Mouse (Mus musculus): ENCODE results near the gene Zcchc4. TPM values are rescaled to one million over a fixed set of nuclear protein-coding genes. Genes with fewer than 3 reads are reported as not detected.

Zcchc4 gene
- polyA plus RNA-seq, 1 experiment from 2014 or later = 23.7 TPM

DNA sequence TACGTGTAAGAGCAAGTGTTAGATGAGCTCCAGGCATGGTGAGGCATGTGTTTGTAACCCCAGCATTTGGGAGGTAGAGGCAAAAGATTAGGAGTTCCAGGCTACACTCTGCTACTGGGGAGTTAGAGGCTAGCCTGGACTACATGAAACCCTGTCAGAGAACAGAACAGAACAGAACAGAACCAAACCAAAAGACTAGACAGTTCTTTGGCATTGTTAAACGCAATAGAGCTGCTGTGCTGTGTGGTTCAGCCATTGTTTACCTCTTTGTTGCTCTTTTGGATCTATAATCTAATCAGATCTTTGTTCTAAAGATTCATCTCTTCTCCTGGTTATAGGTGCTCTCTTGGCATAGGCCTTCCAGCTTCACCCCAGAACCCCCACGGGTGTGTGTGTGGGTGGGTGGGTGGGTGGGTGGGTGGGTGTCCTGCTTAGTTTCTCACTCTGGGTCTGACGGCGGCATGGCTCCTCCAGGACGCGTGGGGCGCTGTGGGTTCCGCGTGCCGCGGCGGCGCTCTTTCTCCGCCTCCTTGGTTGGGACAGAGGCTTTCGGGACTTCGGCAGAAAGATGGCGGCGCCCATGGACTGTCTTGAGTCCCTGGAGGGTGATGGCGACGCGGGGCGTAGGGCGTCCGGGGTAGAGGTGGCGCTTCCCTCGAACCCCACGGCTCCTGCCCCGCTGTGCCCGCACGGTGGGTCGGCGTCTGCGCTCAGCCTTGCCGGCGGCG is 7.5 kb downstream of the Zcchc4 start:
- ATAC-seq (ENCODE audit: insufficient number of reproducible peaks, low FRiP score, low TSS enrichment, low read depth) (peak; percentile 95), DNase-seq (ENCODE audit: low spot score) (peak; percentile 95)
- Histone ChIP-seq H3K27ac (replicated peaks; ENCODE audit: low read depth, low read length) (peak overlapping the region; percentile 70; the same call in 1 of the 2 replicates), H3K9me3 (ENCODE audit: control insufficient read depth, low read length) (no peaks in the 10 kb centered on the region), H3K4me2 (ENCODE audit: low read depth, severe bottlenecking) (peak overlapping the region; percentile 36), H3K27me3 (ENCODE audit: control insufficient read depth, insufficient read depth, low read length) (no peaks in the 10 kb centered on the region), H3K4me3 (ENCODE audit: low read depth, low read length) (peak overlapping the region; percentile 84), H3K9ac (ENCODE audit: low read length) (peak overlapping the region; percentile 88), H3K4me1 (ENCODE audit: control insufficient read depth, insufficient read depth, low read length) (no peaks in the 10 kb centered on the region), H3K36me3 (ENCODE audit: control insufficient read depth, insufficient read depth, low read length) (no peaks in the 10 kb centered on the region)
- 4% methylated on average over 37 of the region's 37 CpGs for whole genome bisulfite sequencing

DNA sequence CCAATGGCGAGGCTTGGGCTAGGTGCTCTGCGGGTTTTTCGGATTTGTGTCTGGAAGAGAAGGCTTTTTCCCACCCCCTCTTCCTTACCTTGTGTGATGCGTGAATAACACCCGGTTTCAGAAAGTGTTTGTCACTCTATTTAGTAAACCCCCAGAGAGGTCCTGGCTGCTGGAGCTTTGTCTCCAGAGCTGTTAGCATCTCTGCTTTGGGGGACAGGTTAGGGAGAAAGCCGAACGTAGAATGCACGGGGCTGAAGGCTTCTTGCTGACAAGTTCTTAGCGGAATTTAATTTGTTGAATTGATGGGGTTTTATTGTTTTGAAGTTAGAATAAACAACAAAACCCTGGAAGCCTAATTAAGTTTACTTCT is 8.0 kb downstream of the Zcchc4 start:
- peak overlapping the region; percentile 70; the same call in 1 of the 2 replicates for H3K27ac ChIP-seq (replicated peaks; ENCODE audit: low read depth, low read length)
- WGBS = 0% methylated on average over 9 of the region's 9 CpGs
- DNase-seq (ENCODE audit: low spot score) (no peak), ATAC-seq (ENCODE audit: insufficient number of reproducible peaks, low FRiP score, low TSS enrichment, low read depth) (peak; percentile 67)
- peak overlapping the region; percentile 84 for H3K4me3 ChIP-seq (ENCODE audit: low read depth, low read length)
- no peaks in the 10 kb centered on the region for H3K27me3 ChIP-seq (ENCODE audit: control insufficient read depth, insufficient read depth, low read length)
- H3K4me2 ChIP-seq (ENCODE audit: low read depth, severe bottlenecking) = peak overlapping the region; percentile 36
- no peaks in the 10 kb centered on the region for H3K4me1 ChIP-seq (ENCODE audit: control insufficient read depth, insufficient read depth, low read length)
- H3K9me3 ChIP-seq (ENCODE audit: control insufficient read depth, low read length) = no peaks in the 10 kb centered on the region
- no peaks in the 10 kb centered on the region for H3K36me3 ChIP-seq (ENCODE audit: control insufficient read depth, insufficient read depth, low read length)
- H3K9ac ChIP-seq (ENCODE audit: low read length) = peak overlapping the region; percentile 88

DNA sequence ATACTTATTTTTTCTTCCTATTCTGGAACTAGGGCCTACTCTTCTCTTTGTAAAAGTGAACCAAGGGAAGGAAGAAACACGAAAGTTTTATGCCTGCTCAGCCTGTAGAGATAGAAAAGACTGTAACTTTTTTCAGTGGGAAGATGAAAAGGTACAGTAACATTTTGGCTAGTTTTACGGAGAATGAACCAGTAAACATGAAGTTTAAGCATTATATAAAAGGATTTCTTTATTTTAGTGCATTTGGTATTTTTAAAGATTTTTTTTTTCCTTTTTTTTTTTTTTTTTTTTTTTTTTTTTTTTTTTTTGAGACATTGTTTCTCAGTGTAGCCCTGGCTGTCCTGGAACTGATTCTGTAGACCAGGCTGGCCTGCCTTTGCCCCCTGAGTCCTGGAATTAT is 8.7 kb downstream of the Zcchc4 start:
- Histone ChIP-seq H3K9ac (ENCODE audit: low read length) (no peak overlapping the region), H3K27me3 (ENCODE audit: control insufficient read depth, insufficient read depth, low read length) (no peaks in the 10 kb centered on the region), H3K9me3 (ENCODE audit: control insufficient read depth, low read length) (no peaks in the 10 kb centered on the region), H3K4me2 (ENCODE audit: low read depth, severe bottlenecking) (peak overlapping the region; percentile 36; the same call in 1 of the 2 replicates), H3K27ac (replicated peaks; ENCODE audit: low read depth, low read length) (no peak overlapping the region), H3K4me1 (ENCODE audit: control insufficient read depth, insufficient read depth, low read length) (no peaks in the 10 kb centered on the region), H3K36me3 (ENCODE audit: control insufficient read depth, insufficient read depth, low read length) (no peaks in the 10 kb centered on the region), H3K4me3 (ENCODE audit: low read depth, low read length) (peak overlapping the region; percentile 84; the same call in 1 of the 2 replicates)
- 83% methylated on average over 2 of the region's 2 CpGs for WGBS
- ATAC-seq (ENCODE audit: insufficient number of reproducible peaks, low FRiP score, low TSS enrichment, low read depth) = no peak
- no peak for DNase-seq (ENCODE audit: low spot score)

DNA sequence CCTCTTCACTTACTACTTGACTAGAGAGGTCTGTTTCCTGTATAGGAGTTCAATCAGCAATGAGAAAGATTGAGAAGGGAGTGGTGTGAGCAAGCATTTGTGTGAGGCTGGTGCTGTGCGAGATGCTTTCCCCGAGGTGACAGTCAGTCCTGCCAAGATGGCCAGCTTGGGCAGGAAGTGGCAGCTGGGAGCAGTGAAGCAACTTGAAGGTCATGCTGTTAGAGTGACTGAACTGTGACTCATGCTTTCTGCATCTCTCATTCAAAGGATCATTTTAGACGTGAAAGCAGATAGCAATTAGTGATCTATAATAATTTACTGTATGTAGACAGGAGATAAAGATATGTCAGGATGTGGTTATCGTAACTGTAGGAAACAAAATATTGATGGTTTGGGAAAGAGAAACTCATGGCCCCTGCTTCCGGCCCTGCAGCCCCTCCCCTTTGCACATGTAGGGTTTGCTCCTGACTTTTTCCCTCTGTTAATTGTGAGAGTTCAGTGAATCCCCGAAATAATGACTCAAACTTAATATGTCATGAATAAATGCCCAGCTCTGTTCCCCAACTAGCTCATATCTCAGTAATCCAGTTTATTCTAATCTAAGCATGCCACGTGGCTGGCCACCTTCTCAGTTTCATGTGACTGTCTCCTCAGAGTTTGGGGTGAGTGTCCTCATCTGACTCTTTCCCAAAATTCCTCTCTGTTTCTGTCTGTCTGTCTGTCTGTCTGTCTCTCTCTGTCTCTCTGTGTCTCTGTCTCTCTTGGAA is 11.5 kb downstream of the Zcchc4 start:
- 90% methylated on average over 7 of the region's 7 CpGs for WGBS
- Histone ChIP-seq H3K4me2 (ENCODE audit: low read depth, severe bottlenecking) (no peak overlapping the region), H3K9me3 (ENCODE audit: control insufficient read depth, low read length) (no peaks in the 10 kb centered on the region), H3K27ac (replicated peaks; ENCODE audit: low read depth, low read length) (no peak overlapping the region), H3K4me1 (ENCODE audit: control insufficient read depth, insufficient read depth, low read length) (no peaks in the 10 kb centered on the region), H3K9ac (ENCODE audit: low read length) (no peak overlapping the region), H3K36me3 (ENCODE audit: control insufficient read depth, insufficient read depth, low read length) (peaks cover 3% of the 10 kb centered on the region; the same call in 1 of the 2 replicates), H3K4me3 (ENCODE audit: low read depth, low read length) (no peak overlapping the region), H3K27me3 (ENCODE audit: control insufficient read depth, insufficient read depth, low read length) (no peaks in the 10 kb centered on the region)
- no peak for ATAC-seq (ENCODE audit: insufficient number of reproducible peaks, low FRiP score, low TSS enrichment, low read depth)
- no peak for DNase-seq (ENCODE audit: low spot score)

DNA sequence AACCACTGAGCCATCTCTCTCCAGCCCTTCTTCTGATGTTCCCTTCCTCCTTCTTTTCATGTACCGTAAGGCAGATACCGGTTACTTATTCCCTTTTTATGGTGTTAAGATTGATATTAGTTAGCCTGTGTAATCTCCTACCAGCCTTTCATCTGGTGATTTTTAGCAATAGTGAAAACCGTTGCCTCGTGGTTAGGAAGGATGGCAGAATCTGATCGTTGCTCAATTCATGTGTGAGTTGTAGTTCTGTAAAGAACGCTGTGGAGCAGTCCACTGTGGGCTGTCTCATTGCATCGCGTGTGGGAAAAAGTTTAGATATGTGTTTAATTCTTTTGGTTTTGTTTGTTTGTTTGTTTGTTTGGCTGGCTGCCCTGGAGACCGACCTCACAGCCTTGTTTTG is 18.0 kb downstream of the Zcchc4 start:
- no peak for ATAC-seq (ENCODE audit: insufficient number of reproducible peaks, low FRiP score, low TSS enrichment, low read depth)
- WGBS = 93% methylated on average over 9 of the region's 9 CpGs
- Histone ChIP-seq H3K27ac (replicated peaks; ENCODE audit: low read depth, low read length) (no peak overlapping the region), H3K27me3 (ENCODE audit: control insufficient read depth, insufficient read depth, low read length) (no peaks in the 10 kb centered on the region), H3K36me3 (ENCODE audit: control insufficient read depth, insufficient read depth, low read length) (peaks cover 7% of the 10 kb centered on the region; the same call in 1 of the 2 replicates), H3K9me3 (ENCODE audit: control insufficient read depth, low read length) (no peaks in the 10 kb centered on the region), H3K9ac (ENCODE audit: low read length) (no peak overlapping the region), H3K4me1 (ENCODE audit: control insufficient read depth, insufficient read depth, low read length) (no peaks in the 10 kb centered on the region), H3K4me3 (ENCODE audit: low read depth, low read length) (no peak overlapping the region), H3K4me2 (ENCODE audit: low read depth, severe bottlenecking) (no peak overlapping the region)
- DNase-seq (ENCODE audit: low spot score) = no peak

DNA sequence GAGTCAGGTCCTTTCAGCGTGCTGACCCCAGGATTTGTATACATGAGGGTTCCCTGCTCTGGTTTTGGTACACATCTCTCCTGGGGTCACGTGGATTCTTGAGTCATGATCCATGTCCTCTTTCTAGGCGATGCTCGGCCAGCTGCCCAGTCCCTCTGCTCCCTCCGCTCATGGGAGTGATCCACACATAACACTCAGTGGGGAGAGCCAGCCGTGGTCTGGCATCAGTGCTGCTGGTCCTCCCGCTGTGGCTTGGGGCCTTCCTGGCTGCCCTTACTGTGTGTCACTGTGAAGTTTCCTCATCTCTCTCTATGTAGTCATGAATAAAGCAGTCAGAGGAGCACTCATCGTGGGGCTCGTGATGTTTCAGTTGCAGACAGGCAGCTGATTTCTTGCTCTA is 18.9 kb downstream of the Zcchc4 start:
- no peak for ATAC-seq (ENCODE audit: insufficient number of reproducible peaks, low FRiP score, low TSS enrichment, low read depth)
- Histone ChIP-seq H3K36me3 (ENCODE audit: control insufficient read depth, insufficient read depth, low read length) (peaks cover 7% of the 10 kb centered on the region; the same call in 1 of the 2 replicates), H3K27me3 (ENCODE audit: control insufficient read depth, insufficient read depth, low read length) (no peaks in the 10 kb centered on the region), H3K4me3 (ENCODE audit: low read depth, low read length) (no peak overlapping the region), H3K4me2 (ENCODE audit: low read depth, severe bottlenecking) (no peak overlapping the region), H3K9ac (ENCODE audit: low read length) (no peak overlapping the region), H3K4me1 (ENCODE audit: control insufficient read depth, insufficient read depth, low read length) (no peaks in the 10 kb centered on the region), H3K9me3 (ENCODE audit: control insufficient read depth, low read length) (no peaks in the 10 kb centered on the region), H3K27ac (replicated peaks; ENCODE audit: low read depth, low read length) (no peak overlapping the region)
- no peak for DNase-seq (ENCODE audit: low spot score)
- WGBS = 93% methylated on average over 9 of the region's 9 CpGs

DNA sequence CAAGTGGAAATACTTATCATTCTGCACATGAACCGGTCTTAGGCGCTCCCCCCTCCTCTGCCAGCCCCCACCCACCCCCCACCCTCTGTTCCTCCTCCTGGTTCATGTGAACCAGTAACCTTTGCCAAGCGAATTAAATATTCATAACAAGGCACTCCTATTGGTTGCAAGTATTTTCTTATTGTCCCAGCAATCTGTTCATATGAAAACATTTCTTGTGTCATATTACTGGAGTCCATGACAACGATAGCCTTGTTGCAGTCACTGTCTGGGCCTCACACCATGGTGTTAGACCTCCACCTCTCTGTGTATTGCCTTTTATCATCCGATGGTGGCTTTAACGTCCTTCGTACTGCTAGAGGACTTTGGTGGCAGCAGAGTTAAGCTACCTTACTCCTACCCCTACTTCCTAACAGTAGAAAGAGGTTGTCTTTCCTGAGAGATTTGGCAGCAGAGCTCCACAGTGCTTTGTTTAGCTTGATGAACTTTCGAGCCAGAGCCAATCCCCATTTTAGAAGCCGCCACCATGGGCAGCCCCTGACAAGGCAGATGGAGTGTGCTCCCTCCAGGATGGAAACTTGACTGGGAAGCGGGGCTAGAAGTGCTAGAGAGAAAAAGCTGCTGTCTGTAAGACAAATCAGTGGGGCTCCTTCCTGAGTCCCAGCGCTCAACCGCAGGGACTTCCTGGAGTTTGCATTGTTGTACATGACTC is 24.2 kb downstream of the Zcchc4 start:
- WGBS = 91% methylated on average over 12 of the region's 12 CpGs
- H3K36me3 ChIP-seq (ENCODE audit: control insufficient read depth, insufficient read depth, low read length) = peaks cover 4% of the 10 kb centered on the region; the same call in 1 of the 2 replicates

DNA sequence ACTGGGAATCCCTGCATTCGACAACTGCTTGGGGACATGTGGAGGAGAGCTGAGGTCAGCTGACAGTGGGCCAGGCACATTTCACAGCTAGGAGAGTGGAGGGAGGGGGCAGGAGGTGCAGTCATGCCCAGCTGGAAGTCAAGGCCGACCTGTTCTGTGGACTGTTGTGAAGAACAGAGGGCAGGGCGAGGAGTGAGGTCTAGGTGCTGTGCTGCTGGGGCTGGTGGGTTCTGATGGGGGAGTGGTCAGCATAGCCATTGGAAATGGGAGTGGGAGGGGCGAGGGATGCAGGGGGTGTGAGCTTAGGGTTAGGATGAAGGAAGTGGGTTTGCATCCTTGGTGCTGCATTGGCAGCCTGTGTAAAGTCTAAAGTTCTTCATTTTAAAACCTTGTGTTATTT is 30.6 kb downstream of the Zcchc4 start:
- no peak for ATAC-seq (ENCODE audit: insufficient number of reproducible peaks, low FRiP score, low TSS enrichment, low read depth)
- Histone ChIP-seq H3K4me1 (ENCODE audit: control insufficient read depth, insufficient read depth, low read length) (no peaks in the 10 kb centered on the region), H3K36me3 (ENCODE audit: control insufficient read depth, insufficient read depth, low read length) (no peaks in the 10 kb centered on the region), H3K4me2 (ENCODE audit: low read depth, severe bottlenecking) (no peak overlapping the region), H3K9ac (ENCODE audit: low read length) (no peak overlapping the region), H3K4me3 (ENCODE audit: low read depth, low read length) (no peak overlapping the region), H3K27me3 (ENCODE audit: control insufficient read depth, insufficient read depth, low read length) (no peaks in the 10 kb centered on the region), H3K27ac (replicated peaks; ENCODE audit: low read depth, low read length) (no peak overlapping the region), H3K9me3 (ENCODE audit: control insufficient read depth, low read length) (no peaks in the 10 kb centered on the region)
- no peak for DNase-seq (ENCODE audit: low spot score)
- WGBS = 47% methylated on average over 4 of the region's 4 CpGs

More for the DNA sequence above, 24.2 kb downstream of the Zcchc4 start:
- no peaks in the 10 kb centered on the region for H3K4me1 ChIP-seq (ENCODE audit: control insufficient read depth, insufficient read depth, low read length)
- no peak overlapping the region for H3K4me2 ChIP-seq (ENCODE audit: low read depth, severe bottlenecking)
- H3K4me3 ChIP-seq (ENCODE audit: low read depth, low read length) = no peak overlapping the region
- H3K9ac ChIP-seq (ENCODE audit: low read length) = no peak overlapping the region
- no peak overlapping the region for H3K27ac ChIP-seq (replicated peaks; ENCODE audit: low read depth, low read length)
- ATAC-seq (ENCODE audit: insufficient number of reproducible peaks, low FRiP score, low TSS enrichment, low read depth) (no peak), DNase-seq (ENCODE audit: low spot score) (no peak)
- H3K27me3 ChIP-seq (ENCODE audit: control insufficient read depth, insufficient read depth, low read length) = no peaks in the 10 kb centered on the region
- no peaks in the 10 kb centered on the region for H3K9me3 ChIP-seq (ENCODE audit: control insufficient read depth, low read length)

All from limb, embryonic 11.5 days (tissue).